Mouse (Mus musculus) c-Kit-positive CD71-positive TER-119-positive erythroid progenitor cells, embryonic 14.5 days (primary cell): ENCODE results near the gene Acoxl.
A peak's percentile ranks its signal among the peaks of the same experiment; 100 is the strongest.

Experiments
- DNase-seq: peaks from one replicate; pipeline ENCODE4 v3.0.0-alpha.2; 2013; ENCODE audit warnings: low spot score

The Acoxl gene

GRCm38 (mm10) chr2:127838576-127838975, at the start of gene Acoxl:
Gene Acoxl, plus strand, starts transcription at chr2:127838876.
- no peak for DNase-seq

- DNase-seq, result peak; percentile 37
These were observed 49.5 kb upstream of the Acoxl start for GRCm38 (mm10) chr2:127789138-127789537.

- DNase-seq, result no peak
These were observed 48.9 kb upstream of the Acoxl start for GRCm38 (mm10) chr2:127789651-127790270.

GRCm38 (mm10) chr2:127791919-127792603, 46.6 kb upstream of the Acoxl start, which contains the start of gene Mtln:
Gene Mtln, minus strand, starts transcription at chr2:127792488.
- DNase-seq, result peak; percentile 84

- DNase-seq, result peak; percentile 91
These were observed 7.1 kb upstream of the Acoxl start, which contains the start of gene Bub1 for GRCm38 (mm10) chr2:127831401-127832102. Gene Bub1, minus strand, starts transcription at chr2:127831865.

GRCm38 (mm10) chr2:127832103-127832832, 6.4 kb upstream of the Acoxl start:
- DNase-seq, result no peak

GRCm38 (mm10) chr2:127832833-127833190, 5.9 kb upstream of the Acoxl start:
- peak; percentile 69 for DNase-seq

GRCm38 (mm10) chr2:127839425-127839824, 749 bp downstream of the Acoxl start:
- no peak for DNase-seq

GRCm38 (mm10) chr2:127841402-127841801, 2.7 kb downstream of the Acoxl start:
- DNase-seq, result no peak

- DNase-seq, result no peak
These were observed 3.7 kb downstream of the Acoxl start for GRCm38 (mm10) chr2:127842421-127842820.

- DNase-seq, result no peak
These were observed 6.8 kb downstream of the Acoxl start for GRCm38 (mm10) chr2:127845346-127845982.

GRCm38 (mm10) chr2:127846008-127846407, 7.3 kb downstream of the Acoxl start:
- DNase-seq, result no peak

GRCm38 (mm10) chr2:127846571-127846970, 7.9 kb downstream of the Acoxl start:
- no peak for DNase-seq

- DNase-seq, result no peak
These were observed 11.7 kb downstream of the Acoxl start for GRCm38 (mm10) chr2:127850371-127850770.

- no peak for DNase-seq
These were observed 15.8 kb downstream of the Acoxl start for GRCm38 (mm10) chr2:127854332-127854991.

- DNase-seq, result no peak
These were observed 25.7 kb downstream of the Acoxl start for GRCm38 (mm10) chr2:127864381-127864780.

GRCm38 (mm10) chr2:127881063-127881462, 42.4 kb downstream of the Acoxl start:
- no peak for DNase-seq

GRCm38 (mm10) chr2:127889432-127889831, 50.8 kb downstream of the Acoxl start:
- peak; percentile 56 for DNase-seq

GRCm38 (mm10) chr2:127889979-127890378, 51.3 kb downstream of the Acoxl start:
- no peak for DNase-seq

- no peak for DNase-seq
These were observed 51.9 kb downstream of the Acoxl start for GRCm38 (mm10) chr2:127890526-127890925.

GRCm38 (mm10) chr2:127891056-127891455, 52.4 kb downstream of the Acoxl start:
- DNase-seq, result no peak
